Mouse (Mus musculus): ENCODE measurements around the gene Zfp217.

DNA sequence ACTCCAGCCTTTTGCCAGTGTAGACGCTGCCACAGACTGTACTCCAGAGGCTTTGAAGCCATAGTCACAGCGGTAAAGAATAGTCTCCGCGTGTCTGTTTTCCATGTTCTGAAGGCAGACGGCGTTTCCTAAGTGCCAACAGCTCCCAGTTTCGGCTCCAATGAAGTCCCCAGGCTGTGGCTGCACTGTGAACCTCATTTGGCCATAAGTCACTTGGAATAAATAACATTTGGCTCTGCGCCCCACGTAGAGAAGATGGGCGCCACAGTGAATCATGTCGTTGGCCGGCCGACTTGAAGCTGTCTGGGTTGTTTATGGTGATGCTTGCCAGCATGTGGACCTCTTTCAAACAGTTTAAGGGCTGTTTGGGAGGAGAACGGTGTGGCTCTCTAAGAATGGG lies 89.1 kb downstream of the Zfp217 start:
- TF ChIP-seq CTCF (IDR thresholded peaks at IDR 0.05; ENCODE audit: low read depth) (no peak), EP300 (optimal IDR thresholded peaks at IDR 0.05) (no peak)
